Mouse (Mus musculus): Measurements from ENCODE around the gene Tenm2.

DNA sequence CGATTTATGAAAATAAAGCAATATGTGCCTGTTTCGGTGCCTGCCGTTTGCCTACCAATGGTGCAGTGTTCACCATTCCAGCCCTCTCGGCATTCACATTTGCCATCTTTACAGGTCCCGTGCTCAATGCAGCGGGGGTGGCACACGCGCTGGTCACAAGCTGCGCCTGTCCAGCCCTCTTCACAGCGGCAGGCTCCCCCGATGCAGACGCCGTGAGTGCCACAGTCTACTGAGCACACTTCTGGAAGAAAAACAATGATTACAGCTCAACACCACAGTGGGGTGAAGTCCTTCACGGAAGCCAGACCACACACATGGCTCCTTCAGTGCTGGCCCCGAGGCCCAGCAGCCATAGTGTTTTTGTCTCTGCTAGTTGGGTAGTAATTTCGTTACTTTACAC is 1096.2 kb downstream of the Tenm2 start:
- no peak for TF ChIP-seq CTCF (conservative IDR thresholded peaks at IDR 0.05; ENCODE audit: insufficient read depth, insufficient read length, low read depth, low read length)
- TF ChIP-seq POLR2A (IDR thresholded peaks at IDR 0.05; ENCODE audit: low read depth, low read length) = no peak

Measured in kidney, adult 2 months (tissue).